Mouse (Mus musculus): ENCODE results near the gene D630003M21Rik. TPM values are rescaled to one million over a fixed set of nuclear protein-coding genes. Genes with fewer than 3 reads are reported as not detected.

D630003M21Rik gene
- polyA plus RNA-seq, 1 experiment from 2014 or later: 4.7 TPM

- no peak overlapping the region for H3K4me3 ChIP-seq (replicated peaks; ENCODE audit: low read length)
- H3K27me3 ChIP-seq (ENCODE audit: control insufficient read depth, insufficient read depth, low read length): no peaks in the 10 kb centered on the region
- H3K4me2 ChIP-seq (ENCODE audit: low read depth, low read length): no peak overlapping the region
- H3K27ac ChIP-seq (ENCODE audit: low read length): no peak overlapping the region
- H3K9me3 ChIP-seq (replicated peaks; ENCODE audit: control insufficient read depth, low read length): no peaks in the 10 kb centered on the region
- H3K36me3 ChIP-seq (ENCODE audit: control insufficient read depth, insufficient read depth, low read length): no peaks in the 10 kb centered on the region
- ATAC-seq (ENCODE audit: insufficient read depth, low FRiP score): no peak
- H3K4me1 ChIP-seq (ENCODE audit: control insufficient read depth, insufficient read depth, low read length): peaks cover 12% of the 10 kb centered on the region
- no peak overlapping the region for H3K9ac ChIP-seq (ENCODE audit: low read length)
- WGBS: 74% methylated on average over 4 of the region's 4 CpGs
These were observed 17.1 kb downstream of the D630003M21Rik start for GRCm38 (mm10) chr2:158211764-158212471.

DNA sequence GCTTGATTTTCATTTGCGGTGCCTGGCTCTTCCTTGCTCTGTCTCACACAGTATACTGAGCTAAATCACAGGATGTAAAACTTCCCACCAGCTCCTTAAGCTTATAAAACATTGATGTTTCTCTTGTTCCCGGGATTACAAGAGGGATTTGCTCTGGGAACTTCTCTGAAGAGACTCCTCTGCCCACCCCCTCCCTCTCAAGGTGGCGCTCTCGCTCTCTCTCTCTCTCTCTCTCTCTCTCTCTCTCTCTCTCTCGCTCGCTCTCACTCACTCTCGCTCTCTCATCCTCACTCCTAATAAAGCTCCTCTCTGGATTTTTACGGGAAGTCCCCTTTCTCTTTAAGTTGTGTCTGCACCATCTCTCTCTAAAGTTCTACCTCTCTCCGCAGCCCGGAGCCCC lies 18.1 kb downstream of the D630003M21Rik start:
- Histone ChIP-seq H3K4me2 (ENCODE audit: low read depth, low read length) (no peak overlapping the region), H3K36me3 (ENCODE audit: control insufficient read depth, insufficient read depth, low read length) (no peaks in the 10 kb centered on the region), H3K27ac (ENCODE audit: low read length) (no peak overlapping the region), H3K4me1 (ENCODE audit: control insufficient read depth, insufficient read depth, low read length) (peaks cover 12% of the 10 kb centered on the region), H3K4me3 (replicated peaks; ENCODE audit: low read length) (no peak overlapping the region), H3K27me3 (ENCODE audit: control insufficient read depth, insufficient read depth, low read length) (no peaks in the 10 kb centered on the region), H3K9ac (ENCODE audit: low read length) (no peak overlapping the region), H3K9me3 (replicated peaks; ENCODE audit: control insufficient read depth, low read length) (no peaks in the 10 kb centered on the region)
- 32% methylated on average over 10 of the region's 10 CpGs for WGBS
- no peak for ATAC-seq (ENCODE audit: insufficient read depth, low FRiP score)

GRCm38 (mm10) chr2:158210503-158210902 lies 18.5 kb downstream of the D630003M21Rik start:
- no peak overlapping the region for H3K27ac ChIP-seq (ENCODE audit: low read length)
- H3K4me3 ChIP-seq (replicated peaks; ENCODE audit: low read length): no peak overlapping the region
- H3K9me3 ChIP-seq (replicated peaks; ENCODE audit: control insufficient read depth, low read length): no peaks in the 10 kb centered on the region
- 46% methylated on average over 4 of the region's 4 CpGs for WGBS
- H3K4me1 ChIP-seq (ENCODE audit: control insufficient read depth, insufficient read depth, low read length): peaks cover 8% of the 10 kb centered on the region
- no peak overlapping the region for H3K4me2 ChIP-seq (ENCODE audit: low read depth, low read length)
- no peaks in the 10 kb centered on the region for H3K36me3 ChIP-seq (ENCODE audit: control insufficient read depth, insufficient read depth, low read length)
- no peaks in the 10 kb centered on the region for H3K27me3 ChIP-seq (ENCODE audit: control insufficient read depth, insufficient read depth, low read length)
- H3K9ac ChIP-seq (ENCODE audit: low read length): no peak overlapping the region
- ATAC-seq (ENCODE audit: insufficient read depth, low FRiP score): no peak

- H3K9me3 ChIP-seq (replicated peaks; ENCODE audit: control insufficient read depth, low read length): no peaks in the 10 kb centered on the region
- H3K4me3 ChIP-seq (replicated peaks; ENCODE audit: low read length): no peak overlapping the region
- no peaks in the 10 kb centered on the region for H3K27me3 ChIP-seq (ENCODE audit: control insufficient read depth, insufficient read depth, low read length)
- 64% methylated on average over 9 of the region's 9 CpGs for WGBS
- no peak overlapping the region for H3K9ac ChIP-seq (ENCODE audit: low read length)
- ATAC-seq (ENCODE audit: insufficient read depth, low FRiP score): no peak
- H3K36me3 ChIP-seq (ENCODE audit: control insufficient read depth, insufficient read depth, low read length): no peaks in the 10 kb centered on the region
- no peak overlapping the region for H3K4me2 ChIP-seq (ENCODE audit: low read depth, low read length)
- H3K27ac ChIP-seq (ENCODE audit: low read length): no peak overlapping the region
- H3K4me1 ChIP-seq (ENCODE audit: control insufficient read depth, insufficient read depth, low read length): peaks cover under 1% of the 10 kb centered on the region; the same call in 1 of the 2 replicates
These were observed 19.2 kb downstream of the D630003M21Rik start for GRCm38 (mm10) chr2:158209776-158210175.

DNA sequence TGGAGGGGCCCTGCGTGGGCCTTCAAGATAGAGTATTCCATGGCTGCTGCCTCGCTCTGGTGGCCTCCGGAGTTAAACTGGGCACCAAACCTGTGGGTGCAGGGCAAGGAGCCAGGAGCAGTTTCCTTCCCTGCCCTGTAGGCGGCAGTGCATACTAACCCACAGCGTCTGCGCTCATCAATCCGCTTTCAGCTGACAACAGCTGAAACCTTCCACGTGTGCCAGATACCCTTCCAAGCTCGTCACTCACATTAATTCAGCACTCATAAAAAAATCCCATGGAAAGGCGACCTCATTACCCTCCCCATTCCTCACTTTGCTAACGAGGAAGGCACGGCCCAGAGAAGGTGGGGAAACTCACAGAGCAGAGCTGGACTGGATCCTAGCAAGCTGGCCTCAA lies 21.2 kb downstream of the D630003M21Rik start:
- no peak overlapping the region for H3K4me2 ChIP-seq (ENCODE audit: low read depth, low read length)
- ATAC-seq (ENCODE audit: insufficient read depth, low FRiP score): no peak

GRCm38 (mm10) chr2:158204114-158204513 lies 24.9 kb downstream of the D630003M21Rik start:
- no peak overlapping the region for H3K9ac ChIP-seq (ENCODE audit: low read length)
- no peaks in the 10 kb centered on the region for H3K27me3 ChIP-seq (ENCODE audit: control insufficient read depth, insufficient read depth, low read length)
- H3K36me3 ChIP-seq (ENCODE audit: control insufficient read depth, insufficient read depth, low read length): no peaks in the 10 kb centered on the region
- no peaks in the 10 kb centered on the region for H3K9me3 ChIP-seq (replicated peaks; ENCODE audit: control insufficient read depth, low read length)
- H3K4me2 ChIP-seq (ENCODE audit: low read depth, low read length): no peak overlapping the region
- no peak overlapping the region for H3K4me3 ChIP-seq (replicated peaks; ENCODE audit: low read length)
- H3K4me1 ChIP-seq (ENCODE audit: control insufficient read depth, insufficient read depth, low read length): no peaks in the 10 kb centered on the region
- peak; percentile 35; the same call in 1 of the 2 replicates for ATAC-seq (ENCODE audit: insufficient read depth, low FRiP score)
- 8% methylated on average over 7 of the region's 7 CpGs for WGBS
- H3K27ac ChIP-seq (ENCODE audit: low read length): no peak overlapping the region

More for the DNA sequence above, 21.2 kb downstream of the D630003M21Rik start:
- Histone ChIP-seq H3K4me1 (ENCODE audit: control insufficient read depth, insufficient read depth, low read length) (no peaks in the 10 kb centered on the region), H3K27ac (ENCODE audit: low read length) (no peak overlapping the region), H3K36me3 (ENCODE audit: control insufficient read depth, insufficient read depth, low read length) (no peaks in the 10 kb centered on the region), H3K9ac (ENCODE audit: low read length) (no peak overlapping the region), H3K9me3 (replicated peaks; ENCODE audit: control insufficient read depth, low read length) (no peaks in the 10 kb centered on the region), H3K4me3 (replicated peaks; ENCODE audit: low read length) (no peak overlapping the region), H3K27me3 (ENCODE audit: control insufficient read depth, insufficient read depth, low read length) (no peaks in the 10 kb centered on the region)
- WGBS: 13% methylated on average over 12 of the region's 12 CpGs

- Histone ChIP-seq H3K4me2 (ENCODE audit: low read depth, low read length) (no peak overlapping the region), H3K9me3 (replicated peaks; ENCODE audit: control insufficient read depth, low read length) (no peaks in the 10 kb centered on the region), H3K27ac (ENCODE audit: low read length) (no peak overlapping the region), H3K27me3 (ENCODE audit: control insufficient read depth, insufficient read depth, low read length) (no peaks in the 10 kb centered on the region), H3K4me3 (replicated peaks; ENCODE audit: low read length) (no peak overlapping the region), H3K36me3 (ENCODE audit: control insufficient read depth, insufficient read depth, low read length) (no peaks in the 10 kb centered on the region), H3K4me1 (ENCODE audit: control insufficient read depth, insufficient read depth, low read length) (no peaks in the 10 kb centered on the region), H3K9ac (ENCODE audit: low read length) (no peak overlapping the region)
- no peak for ATAC-seq (ENCODE audit: insufficient read depth, low FRiP score)
- 90% methylated on average over 4 of the region's 4 CpGs for WGBS
These were observed 25.3 kb downstream of the D630003M21Rik start for GRCm38 (mm10) chr2:158203686-158204085.

DNA sequence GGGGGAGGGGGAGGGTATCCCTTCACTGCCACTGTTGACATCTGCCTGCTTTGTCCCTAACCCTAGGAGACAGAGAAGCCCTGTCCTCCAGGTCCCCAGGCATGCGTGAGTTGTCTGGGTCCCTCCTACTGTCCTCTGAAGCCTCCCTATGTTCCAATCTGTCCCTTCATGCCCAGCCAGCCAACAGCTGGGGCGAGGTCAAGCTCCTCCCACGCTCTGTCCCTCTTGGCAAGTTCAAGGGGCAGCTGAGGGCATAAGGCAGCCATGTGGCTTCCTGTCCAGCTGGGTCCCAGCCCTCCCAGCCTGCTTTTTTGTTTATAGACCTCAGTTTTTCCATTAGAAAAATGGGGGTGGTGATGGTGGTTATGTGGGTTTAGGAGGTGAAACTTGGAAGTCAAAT lies 29.7 kb downstream of the D630003M21Rik start:
- no peak overlapping the region for H3K9ac ChIP-seq (ENCODE audit: low read length)
- no peak for ATAC-seq (ENCODE audit: insufficient read depth, low FRiP score)
- H3K4me1 ChIP-seq (ENCODE audit: control insufficient read depth, insufficient read depth, low read length): peaks cover 10% of the 10 kb centered on the region; the same call in 1 of the 2 replicates
- H3K27ac ChIP-seq (ENCODE audit: low read length): no peak overlapping the region
- no peaks in the 10 kb centered on the region for H3K36me3 ChIP-seq (ENCODE audit: control insufficient read depth, insufficient read depth, low read length)
- no peak overlapping the region for H3K4me3 ChIP-seq (replicated peaks; ENCODE audit: low read length)
- WGBS: 54% methylated on average over 3 of the region's 3 CpGs
- no peak overlapping the region for H3K4me2 ChIP-seq (ENCODE audit: low read depth, low read length)
- H3K27me3 ChIP-seq (ENCODE audit: control insufficient read depth, insufficient read depth, low read length): no peaks in the 10 kb centered on the region
- H3K9me3 ChIP-seq (replicated peaks; ENCODE audit: control insufficient read depth, low read length): no peaks in the 10 kb centered on the region

- Histone ChIP-seq H3K27ac (ENCODE audit: low read length) (no peak overlapping the region), H3K4me1 (ENCODE audit: control insufficient read depth, insufficient read depth, low read length) (peaks cover 10% of the 10 kb centered on the region; the same call in 1 of the 2 replicates), H3K4me3 (replicated peaks; ENCODE audit: low read length) (no peak overlapping the region), H3K9ac (ENCODE audit: low read length) (no peak overlapping the region), H3K36me3 (ENCODE audit: control insufficient read depth, insufficient read depth, low read length) (no peaks in the 10 kb centered on the region), H3K4me2 (ENCODE audit: low read depth, low read length) (no peak overlapping the region), H3K27me3 (ENCODE audit: control insufficient read depth, insufficient read depth, low read length) (no peaks in the 10 kb centered on the region), H3K9me3 (replicated peaks; ENCODE audit: control insufficient read depth, low read length) (no peaks in the 10 kb centered on the region)
- 83% methylated on average over 6 of the region's 6 CpGs for WGBS
- no peak for ATAC-seq (ENCODE audit: insufficient read depth, low FRiP score)
These were observed 30.2 kb downstream of the D630003M21Rik start for GRCm38 (mm10) chr2:158198861-158199260.
